Mouse (Mus musculus) ZHBTc4 (cell line): ENCODE measurements at regions not wholly inside any gene's neighbourhood (a gene's known extent, or its start where the extent isn't known, plus 50 kb on each side); places are given as distances from the start of the nearest gene placed in this dataset.

Experiments used
- DNase-seq: peaks from one replicate; pipeline ENCODE4 v3.0.0-alpha.2; 2011; ENCODE audit warnings: low read depth, low spot score

- no peak for DNase-seq
Measured at GRCm38 (mm10) chr15:61599734-61600133, 676.9 kb upstream of the A1bg start.

- no peak for DNase-seq
Measured at GRCm38 (mm10) chr15:61596318-61596717, 673.5 kb upstream of the A1bg start.

- no peak for DNase-seq
Measured at GRCm38 (mm10) chr15:61588956-61589355, 666.1 kb upstream of the A1bg start.

GRCm38 (mm10) chr15:61582335-61582734, 659.5 kb upstream of the A1bg start:
- DNase-seq = no peak

- DNase-seq = no peak
Measured at GRCm38 (mm10) chr15:61563347-61563746, 640.5 kb upstream of the A1bg start.

- DNase-seq = no peak
Measured at GRCm38 (mm10) chr15:61562252-61562651, 639.4 kb upstream of the A1bg start.

GRCm38 (mm10) chr15:61553908-61554307, 631.1 kb upstream of the A1bg start:
- DNase-seq = no peak

GRCm38 (mm10) chr15:61553081-61553680, 630.4 kb upstream of the A1bg start:
- DNase-seq = no peak

- no peak for DNase-seq
Measured at GRCm38 (mm10) chr15:61551206-61551605, 628.4 kb upstream of the A1bg start.

GRCm38 (mm10) chr15:61548400-61548799, 625.6 kb upstream of the A1bg start:
- no peak for DNase-seq

GRCm38 (mm10) chr15:61546608-61547007, 623.8 kb upstream of the A1bg start:
- no peak for DNase-seq

GRCm38 (mm10) chr15:61544074-61544473, 621.3 kb upstream of the A1bg start:
- DNase-seq = no peak

GRCm38 (mm10) chr15:61541643-61542042, 618.8 kb upstream of the A1bg start:
- no peak for DNase-seq

- no peak for DNase-seq
Measured at GRCm38 (mm10) chr15:61540753-61541421, 618.1 kb upstream of the A1bg start.

GRCm38 (mm10) chr15:61538930-61539329, 616.1 kb upstream of the A1bg start:
- no peak for DNase-seq

- DNase-seq = no peak
Measured at GRCm38 (mm10) chr15:61538169-61538755, 615.5 kb upstream of the A1bg start.

GRCm38 (mm10) chr15:61536332-61536716, 613.5 kb upstream of the A1bg start:
- DNase-seq = no peak

GRCm38 (mm10) chr15:61535644-61536331, 613.0 kb upstream of the A1bg start:
- peak; percentile 16 for DNase-seq

GRCm38 (mm10) chr15:61535180-61535579, 612.4 kb upstream of the A1bg start:
- no peak for DNase-seq

GRCm38 (mm10) chr15:61532808-61533207, 610.0 kb upstream of the A1bg start:
- peak; percentile 7 for DNase-seq

GRCm38 (mm10) chr15:61532040-61532439, 609.2 kb upstream of the A1bg start:
- no peak for DNase-seq

GRCm38 (mm10) chr15:61523036-61523435, 600.2 kb upstream of the A1bg start:
- no peak for DNase-seq

GRCm38 (mm10) chr15:61517265-61517664, 594.5 kb upstream of the A1bg start:
- no peak for DNase-seq
